Mouse (Mus musculus) layer of hippocampus, postnatal 10 days (tissue): ENCODE results near the gene Vps36. TPM values are rescaled to one million over a fixed set of nuclear protein-coding genes. Genes with fewer than 3 reads are reported as not detected.
A peak's percentile ranks its signal among the peaks of the same experiment; 100 is the strongest.

Experiments
- DNase-seq, 2 experiments: peaks; one replicate each; pipeline ENCODE4 v3.0.0; 2021; ENCODE audit warnings: low spot score in 2 of 2
- long read RNA-seq: library from polyadenylated mRNA; stranded (forward); transcript quantifications from one replicate; pipeline ENCODE4 v2.0.0, GENCODE M21; 2023
- total RNA-seq, 2 experiments: library from RNA; stranded (reverse); gene quantifications; 2 replicates each; pipeline ENCODE4 v1.2.3; 2021

Gene Vps36
- 10 to 100 TPM; 36.1 to 36.8 TPM for total RNA-seq
- long read RNA-seq, transcript Vps36-201 (14 exons, 3,574 nt), result major isoform, 30 of 41 reads
- long read RNA-seq, partial matches to known transcripts, result 9 of 41 reads
- long read RNA-seq, other reads (novel, unspliced or antisense), result 2 of 41 reads

- peak; percentile 90 to 95 for DNase-seq
These were observed at the start of gene Vps36 for GRCm38 (mm10) chr8:22192660-22193431. Gene Vps36 (plus strand): TSS chr8:22192809.

GRCm38 (mm10) chr8:22143764-22144491 lies 48.7 kb upstream of the Vps36 start:
- DNase-seq, result no peak

- no peak for DNase-seq
These were observed 46.8 kb upstream of the Vps36 start for GRCm38 (mm10) chr8:22145831-22146230.

GRCm38 (mm10) chr8:22147706-22148366 lies 44.8 kb upstream of the Vps36 start:
- DNase-seq, result no peak

- no peak for DNase-seq
These were observed 44.3 kb upstream of the Vps36 start for GRCm38 (mm10) chr8:22148367-22148740.

- no peak for DNase-seq
These were observed 42.8 kb upstream of the Vps36 start for GRCm38 (mm10) chr8:22149643-22150344.

GRCm38 (mm10) chr8:22150345-22150663 lies 42.3 kb upstream of the Vps36 start:
- DNase-seq, result no peak

GRCm38 (mm10) chr8:22162206-22162605 lies 30.4 kb upstream of the Vps36 start:
- no peak for DNase-seq

- DNase-seq, result no peak
These were observed 28.2 kb upstream of the Vps36 start for GRCm38 (mm10) chr8:22164431-22164830.

- no peak for DNase-seq
These were observed 27.1 kb upstream of the Vps36 start for GRCm38 (mm10) chr8:22165251-22166079.

GRCm38 (mm10) chr8:22166080-22166603 lies 26.5 kb upstream of the Vps36 start, which contains the start of gene Nek3:
Gene Nek3 (minus strand): TSS chr8:22166435.
- DNase-seq, result peak; percentile 76 to 85

GRCm38 (mm10) chr8:22169167-22169566 lies 23.4 kb upstream of the Vps36 start:
- no peak for DNase-seq

- no peak for DNase-seq
These were observed 16.6 kb upstream of the Vps36 start for GRCm38 (mm10) chr8:22175966-22176365.

- DNase-seq, result no peak
These were observed 7.7 kb upstream of the Vps36 start for GRCm38 (mm10) chr8:22184884-22185283.

GRCm38 (mm10) chr8:22185431-22186397 lies 6.9 kb upstream of the Vps36 start, which contains the start of gene Ckap2:
Gene Ckap2 (minus strand): TSS chr8:22185819.
- DNase-seq, result peak; percentile 86 to 88

- no peak for DNase-seq
These were observed 912 bp downstream of the Vps36 start for GRCm38 (mm10) chr8:22193432-22194010.

- no peak for DNase-seq
These were observed 5.3 kb downstream of the Vps36 start for GRCm38 (mm10) chr8:22197914-22198313.

- DNase-seq, result no peak
These were observed 6.9 kb downstream of the Vps36 start for GRCm38 (mm10) chr8:22199481-22199880.
